Mouse (Mus musculus): ENCODE measurements at regions not wholly inside any gene's neighbourhood (a gene's known extent, or its start where the extent isn't known, plus 50 kb on each side); places are given as distances from the start of the nearest gene placed in this dataset.
A peak's percentile ranks its signal among the peaks of the same experiment; 100 is the strongest.

DNA sequence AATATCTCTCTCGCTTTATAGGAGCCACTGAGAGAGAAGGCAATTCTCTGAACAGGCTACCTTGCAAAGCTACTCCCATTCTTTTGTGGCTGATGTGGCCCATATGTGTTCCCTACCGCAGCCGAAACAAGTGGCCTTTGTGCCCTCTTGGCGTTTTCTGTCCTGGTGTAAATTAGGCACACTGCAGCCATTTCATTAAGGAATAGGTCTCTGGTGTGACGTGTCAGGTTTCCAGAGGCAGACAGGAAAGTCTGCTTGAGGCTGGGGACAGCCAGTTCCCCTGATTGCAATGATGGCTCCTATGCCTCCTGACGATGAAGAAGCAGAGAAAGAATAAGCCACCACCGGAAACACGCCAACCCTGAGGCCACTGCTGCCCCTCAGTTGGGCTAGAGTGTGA lies 59.3 kb upstream of the Bcor start:
- no peak overlapping the region for H3K9ac ChIP-seq (ENCODE audit: low read length)
- ATAC-seq (ENCODE audit: low read depth): no peak
- no peak overlapping the region for H3K4me2 ChIP-seq (ENCODE audit: low read depth, low read length)
- H3K27me3 ChIP-seq (ENCODE audit: control insufficient read depth, insufficient read depth, low read depth, low read length): no peaks in the 10 kb centered on the region
- 63% methylated on average over 8 of the region's 8 CpGs for WGBS
- H3K4me3 ChIP-seq (ENCODE audit: low read length): no peak overlapping the region
- H3K27ac ChIP-seq (ENCODE audit: low read length): no peak overlapping the region
- H3K4me1 ChIP-seq (replicated peaks; ENCODE audit: control insufficient read depth, insufficient read depth, low read length): no peaks in the 10 kb centered on the region
- H3K36me3 ChIP-seq (ENCODE audit: control insufficient read depth, insufficient read depth, low read length): no peaks in the 10 kb centered on the region
- H3K9me3 ChIP-seq (ENCODE audit: control insufficient read depth, low read length): no peaks in the 10 kb centered on the region

DNA sequence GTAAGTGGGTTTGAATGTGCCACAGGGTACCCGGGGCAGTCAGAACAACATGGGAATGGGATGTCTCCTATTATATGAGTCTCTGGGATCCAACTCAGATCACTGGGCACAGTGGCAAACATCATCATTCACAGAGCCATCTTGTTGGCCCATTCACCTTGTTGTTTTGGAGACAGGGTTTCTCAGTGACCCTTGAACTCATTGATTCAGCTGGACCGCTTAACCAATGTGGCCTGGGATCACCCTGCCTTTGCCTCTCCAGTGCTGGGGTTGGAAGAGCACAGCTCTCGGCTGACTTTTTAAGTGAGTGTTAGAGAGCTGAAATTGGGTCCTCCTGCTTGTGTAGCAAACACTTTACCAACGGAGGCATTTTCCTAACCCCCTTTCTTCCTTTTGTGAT lies 64.2 kb upstream of the Bcor start:
- no peak for ATAC-seq (ENCODE audit: low read depth)
- H3K27me3 ChIP-seq (ENCODE audit: control insufficient read depth, insufficient read depth, low read depth, low read length): no peaks in the 10 kb centered on the region
- no peak overlapping the region for H3K27ac ChIP-seq (ENCODE audit: low read length)
- WGBS: 67% methylated on average over 4 of the region's 4 CpGs
- H3K9me3 ChIP-seq (ENCODE audit: control insufficient read depth, low read length): no peaks in the 10 kb centered on the region
- no peak overlapping the region for H3K9ac ChIP-seq (ENCODE audit: low read length)
- H3K4me2 ChIP-seq (ENCODE audit: low read depth, low read length): no peak overlapping the region
- H3K36me3 ChIP-seq (ENCODE audit: control insufficient read depth, insufficient read depth, low read length): no peaks in the 10 kb centered on the region
- no peak overlapping the region for H3K4me3 ChIP-seq (ENCODE audit: low read length)
- H3K4me1 ChIP-seq (replicated peaks; ENCODE audit: control insufficient read depth, insufficient read depth, low read length): peaks cover 4% of the 10 kb centered on the region; the same call in 1 of the 2 replicates

DNA sequence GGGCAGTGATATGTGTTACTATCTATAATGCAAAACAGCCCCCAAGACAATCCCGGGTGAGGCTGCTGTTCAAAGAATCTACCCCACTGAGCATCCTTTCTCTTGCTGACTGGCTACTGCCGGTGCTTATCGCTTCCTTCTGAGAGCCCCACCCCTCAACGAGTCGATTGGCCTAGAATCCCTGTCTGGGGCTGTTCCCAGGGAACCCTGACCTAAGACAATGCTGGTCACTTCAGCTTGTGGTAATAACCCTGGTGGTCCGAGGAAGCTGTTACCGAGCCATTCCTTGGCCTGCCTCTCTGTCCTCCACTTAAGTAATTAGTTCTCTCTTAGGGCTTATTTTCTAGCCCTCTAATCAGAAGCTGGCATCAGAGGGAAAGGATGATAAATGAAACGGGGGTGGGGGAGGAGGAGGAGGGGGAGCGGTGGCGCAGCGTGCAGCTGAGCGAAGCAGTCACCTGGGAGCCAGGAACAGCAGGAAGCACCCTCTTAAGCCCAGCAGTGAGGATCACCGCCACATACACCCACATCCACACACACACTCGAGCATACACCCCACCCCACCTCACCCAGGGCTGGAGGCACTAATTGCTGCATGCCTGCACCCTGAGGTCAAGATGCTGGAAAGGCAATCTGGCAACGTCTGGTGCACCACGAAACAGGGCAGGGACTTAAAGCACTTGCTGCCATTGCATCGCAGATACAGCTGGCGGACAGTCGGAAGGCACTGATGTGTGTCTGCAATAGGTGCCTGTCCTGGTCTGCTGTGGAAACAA lies 65.1 kb upstream of the Bcor start:
- 13% methylated on average over 19 of the region's 19 CpGs for WGBS
- no peak overlapping the region for H3K4me3 ChIP-seq (ENCODE audit: low read length)
- no peak overlapping the region for H3K9ac ChIP-seq (ENCODE audit: low read length)
- H3K4me1 ChIP-seq (replicated peaks; ENCODE audit: control insufficient read depth, insufficient read depth, low read length): peaks cover 4% of the 10 kb centered on the region; the same call in 1 of the 2 replicates
- no peak overlapping the region for H3K27ac ChIP-seq (ENCODE audit: low read length)
- H3K27me3 ChIP-seq (ENCODE audit: control insufficient read depth, insufficient read depth, low read depth, low read length): no peaks in the 10 kb centered on the region
- H3K9me3 ChIP-seq (ENCODE audit: control insufficient read depth, low read length): no peaks in the 10 kb centered on the region
- no peak for ATAC-seq (ENCODE audit: low read depth)
- H3K4me2 ChIP-seq (ENCODE audit: low read depth, low read length): peak overlapping the region; percentile 29
- H3K36me3 ChIP-seq (ENCODE audit: control insufficient read depth, insufficient read depth, low read length): no peaks in the 10 kb centered on the region

DNA sequence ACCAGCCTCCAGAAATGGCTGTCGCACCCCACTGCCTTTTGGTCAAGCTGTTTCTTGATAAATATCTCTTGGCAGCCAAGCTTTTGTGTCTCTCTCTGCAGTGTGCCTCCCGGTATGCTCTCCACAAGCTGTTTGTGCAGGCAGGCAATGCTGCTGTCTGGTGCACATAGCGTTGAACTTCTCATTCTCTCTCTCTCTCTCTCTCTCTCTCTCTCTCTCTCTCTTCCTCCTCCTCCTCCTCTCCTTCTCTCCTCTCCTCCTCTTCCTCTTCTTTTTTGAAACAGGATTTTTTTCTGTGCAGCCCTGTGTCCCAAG lies 65.7 kb upstream of the Bcor start:
- Histone ChIP-seq H3K4me2 (ENCODE audit: low read depth, low read length) (peak overlapping the region; percentile 29; the same call in 1 of the 2 replicates), H3K4me1 (replicated peaks; ENCODE audit: control insufficient read depth, insufficient read depth, low read length) (peaks cover 4% of the 10 kb centered on the region; the same call in 1 of the 2 replicates), H3K4me3 (ENCODE audit: low read length) (no peak overlapping the region), H3K36me3 (ENCODE audit: control insufficient read depth, insufficient read depth, low read length) (no peaks in the 10 kb centered on the region), H3K27ac (ENCODE audit: low read length) (no peak overlapping the region), H3K27me3 (ENCODE audit: control insufficient read depth, insufficient read depth, low read depth, low read length) (no peaks in the 10 kb centered on the region), H3K9ac (ENCODE audit: low read length) (no peak overlapping the region), H3K9me3 (ENCODE audit: control insufficient read depth, low read length) (no peaks in the 10 kb centered on the region)
- 29% methylated on average over 3 of the region's 3 CpGs for WGBS
- ATAC-seq (ENCODE audit: low read depth): no peak

DNA sequence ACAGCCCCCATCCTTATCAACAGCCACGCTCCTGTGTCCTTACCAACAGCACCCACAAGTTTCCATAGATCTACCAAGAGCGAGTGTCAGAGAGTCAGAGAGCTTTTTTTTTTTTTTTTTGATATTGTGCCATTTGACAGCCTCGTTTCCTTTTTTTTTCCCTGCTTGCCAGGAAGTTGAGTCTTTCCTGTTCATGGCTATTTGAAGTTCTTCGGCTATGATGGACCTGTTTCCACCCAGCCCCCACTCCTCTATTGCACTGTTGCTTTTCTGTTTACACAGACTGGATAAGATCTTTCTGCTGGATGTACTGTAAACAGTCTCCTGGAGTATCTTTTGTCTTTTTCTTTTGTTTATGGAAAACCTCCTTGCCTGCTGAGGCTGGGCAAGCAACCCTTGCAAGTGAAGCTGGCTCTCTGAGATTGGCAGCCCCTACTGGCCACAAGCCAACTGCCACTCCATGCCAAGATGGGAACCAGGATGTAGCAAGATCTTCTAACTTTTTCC lies 80.4 kb upstream of the Bcor start:
- no peaks in the 10 kb centered on the region for H3K36me3 ChIP-seq (ENCODE audit: control insufficient read depth, insufficient read depth, low read length)
- no peaks in the 10 kb centered on the region for H3K9me3 ChIP-seq (ENCODE audit: control insufficient read depth, low read length)
- H3K27me3 ChIP-seq (ENCODE audit: control insufficient read depth, insufficient read depth, low read depth, low read length): no peaks in the 10 kb centered on the region
- ATAC-seq (ENCODE audit: low read depth): peak; percentile 64
- peaks cover 3% of the 10 kb centered on the region; the same call in 1 of the 2 replicates for H3K4me1 ChIP-seq (replicated peaks; ENCODE audit: control insufficient read depth, insufficient read depth, low read length)
- H3K4me3 ChIP-seq (ENCODE audit: low read length): no peak overlapping the region
- 35% methylated on average over 4 of the region's 4 CpGs for WGBS
- no peak overlapping the region for H3K9ac ChIP-seq (ENCODE audit: low read length)
- no peak overlapping the region for H3K27ac ChIP-seq (ENCODE audit: low read length)
- no peak overlapping the region for H3K4me2 ChIP-seq (ENCODE audit: low read depth, low read length)

DNA sequence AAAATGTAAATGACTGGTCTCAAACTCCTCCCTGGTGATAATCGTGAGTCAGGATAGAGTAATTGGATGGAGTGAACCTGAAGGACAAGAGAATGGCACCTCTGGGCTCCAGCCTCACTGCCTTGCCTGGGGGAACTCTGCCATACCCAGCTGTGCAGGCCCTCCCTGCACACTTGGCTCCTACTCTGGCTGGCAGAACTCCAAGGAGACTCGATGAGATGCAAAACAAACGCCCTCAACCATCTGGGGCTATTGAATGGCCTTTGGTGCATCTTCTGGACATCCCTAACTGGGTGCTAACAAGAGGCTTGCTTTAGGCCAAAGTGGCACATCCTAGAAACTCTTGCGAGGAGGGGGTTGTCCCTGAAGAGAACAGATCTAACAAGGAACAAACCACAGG lies 81.6 kb upstream of the Bcor start:
- Histone ChIP-seq H3K4me3 (ENCODE audit: low read length) (no peak overlapping the region), H3K36me3 (ENCODE audit: control insufficient read depth, insufficient read depth, low read length) (no peaks in the 10 kb centered on the region), H3K4me1 (replicated peaks; ENCODE audit: control insufficient read depth, insufficient read depth, low read length) (peaks cover 3% of the 10 kb centered on the region; the same call in 1 of the 2 replicates), H3K4me2 (ENCODE audit: low read depth, low read length) (no peak overlapping the region), H3K9me3 (ENCODE audit: control insufficient read depth, low read length) (no peaks in the 10 kb centered on the region), H3K27ac (ENCODE audit: low read length) (no peak overlapping the region), H3K27me3 (ENCODE audit: control insufficient read depth, insufficient read depth, low read depth, low read length) (no peaks in the 10 kb centered on the region), H3K9ac (ENCODE audit: low read length) (no peak overlapping the region)
- WGBS: 34% methylated on average over 4 of the region's 4 CpGs
- no peak for ATAC-seq (ENCODE audit: low read depth)

DNA sequence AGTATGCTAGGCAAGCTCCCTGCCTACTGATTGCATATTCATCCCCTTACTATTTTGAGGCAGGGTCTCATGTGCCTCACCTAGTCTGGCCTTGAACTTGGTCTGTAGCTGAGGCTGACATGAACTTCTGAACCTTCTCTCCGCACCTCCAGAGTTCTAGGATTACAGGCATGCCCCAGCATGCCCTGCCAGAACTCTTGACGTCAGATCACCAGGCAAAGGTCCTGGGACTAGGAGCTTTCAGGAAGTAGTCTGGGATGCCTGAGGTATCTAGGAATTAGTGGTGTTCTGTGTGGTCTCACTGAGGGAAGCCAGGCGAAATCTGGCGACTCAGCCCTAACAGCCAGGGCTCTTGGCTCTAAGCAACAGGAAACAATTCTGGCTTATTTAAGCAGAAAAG lies 88.9 kb upstream of the Bcor start:
- 57% methylated on average over 4 of the region's 4 CpGs for whole genome bisulfite sequencing
- H3K27ac ChIP-seq (ENCODE audit: low read length): no peak overlapping the region
- H3K4me2 ChIP-seq (ENCODE audit: low read depth, low read length): no peak overlapping the region
- no peaks in the 10 kb centered on the region for H3K27me3 ChIP-seq (ENCODE audit: control insufficient read depth, insufficient read depth, low read depth, low read length)
- ATAC-seq (ENCODE audit: low read depth): no peak
- H3K9ac ChIP-seq (ENCODE audit: low read length): no peak overlapping the region
- H3K9me3 ChIP-seq (ENCODE audit: control insufficient read depth, low read length): no peaks in the 10 kb centered on the region
- no peaks in the 10 kb centered on the region for H3K36me3 ChIP-seq (ENCODE audit: control insufficient read depth, insufficient read depth, low read length)
- no peak overlapping the region for H3K4me3 ChIP-seq (ENCODE audit: low read length)
- no peaks in the 10 kb centered on the region; the same call in 1 of the 2 replicates for H3K4me1 ChIP-seq (replicated peaks; ENCODE audit: control insufficient read depth, insufficient read depth, low read length)

DNA sequence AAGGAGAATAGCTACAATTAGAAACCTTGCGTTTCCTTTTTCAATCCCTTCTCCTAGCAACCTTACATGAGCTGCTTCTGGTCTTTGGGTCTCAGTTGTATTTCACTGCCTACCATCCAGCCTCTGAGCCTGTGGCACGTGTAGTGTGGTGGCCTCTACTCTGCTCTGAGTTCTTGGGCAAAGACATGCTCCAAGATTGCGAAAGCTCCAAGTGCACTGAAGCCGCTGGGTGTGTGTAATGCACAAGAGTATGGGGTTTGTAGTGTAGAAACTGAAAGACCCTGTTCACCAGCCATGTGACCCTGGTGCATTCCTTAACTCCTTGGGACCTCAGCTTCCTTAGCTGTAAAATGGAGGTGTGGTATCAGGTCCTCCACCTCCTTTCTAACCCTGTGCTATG lies 89.8 kb upstream of the Bcor start:
- H3K4me1 ChIP-seq (replicated peaks; ENCODE audit: control insufficient read depth, insufficient read depth, low read length): no peaks in the 10 kb centered on the region; the same call in 1 of the 2 replicates
- WGBS: 80% methylated on average over 4 of the region's 4 CpGs

DNA sequence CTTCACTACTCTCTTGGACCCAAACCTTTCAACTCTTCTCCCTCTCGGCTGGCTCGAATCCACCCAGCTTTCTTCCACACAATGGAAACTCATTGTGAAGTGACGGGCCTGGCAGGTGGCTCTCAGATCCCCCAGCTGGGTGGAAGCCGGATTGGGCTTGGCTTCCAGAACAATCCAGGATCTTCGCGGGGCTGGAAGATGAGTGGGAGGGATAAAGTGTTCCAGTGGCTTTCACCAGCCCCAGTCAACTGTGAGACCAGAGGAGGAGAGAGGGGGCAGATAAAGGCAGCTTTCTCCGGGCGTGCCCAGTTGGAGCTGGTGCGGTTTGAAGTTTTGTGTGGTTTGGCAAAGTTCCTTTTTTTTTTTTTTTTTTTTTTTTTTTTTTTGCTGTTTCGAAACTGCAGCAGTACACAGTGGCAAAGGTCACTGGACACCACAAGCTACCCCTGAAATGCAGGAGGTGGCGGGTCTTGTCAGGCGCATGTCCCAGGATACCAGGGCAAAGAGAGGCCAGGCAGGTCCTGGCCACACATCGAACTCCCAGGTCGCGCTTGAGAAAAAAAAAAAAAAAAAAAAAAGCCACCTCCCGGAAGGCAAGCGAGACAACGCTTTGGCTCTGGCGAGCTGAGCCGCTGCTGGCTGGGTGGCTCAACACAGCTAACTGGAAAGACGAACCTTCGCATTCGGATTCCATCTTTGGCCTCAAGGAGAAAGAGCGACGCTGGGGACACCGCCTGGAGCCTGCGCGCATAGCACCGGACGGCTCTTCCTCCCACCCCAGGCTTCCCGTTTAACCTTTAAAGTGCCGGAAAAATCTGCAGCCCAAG lies 91.9 kb upstream of the Bcor start:
- no peaks in the 10 kb centered on the region for H3K36me3 ChIP-seq (ENCODE audit: control insufficient read depth, insufficient read depth, low read length)
- no peaks in the 10 kb centered on the region; the same call in 1 of the 2 replicates for H3K4me1 ChIP-seq (replicated peaks; ENCODE audit: control insufficient read depth, insufficient read depth, low read length)
- H3K27ac ChIP-seq (ENCODE audit: low read length): peak overlapping the region; percentile 33
- 16% methylated on average over 32 of the region's 32 CpGs for WGBS
- H3K9ac ChIP-seq (ENCODE audit: low read length): peak overlapping the region; percentile 64
- no peaks in the 10 kb centered on the region; the same call in 1 of the 2 replicates for H3K9me3 ChIP-seq (ENCODE audit: control insufficient read depth, low read length)
- H3K4me2 ChIP-seq (ENCODE audit: low read depth, low read length): peak overlapping the region; percentile 63
- peak; percentile 87 for ATAC-seq (ENCODE audit: low read depth)
- H3K27me3 ChIP-seq (ENCODE audit: control insufficient read depth, insufficient read depth, low read depth, low read length): no peaks in the 10 kb centered on the region
- H3K4me3 ChIP-seq (ENCODE audit: low read length): peak overlapping the region; percentile 46

More for the DNA sequence above, 89.8 kb upstream of the Bcor start:
- ATAC-seq (ENCODE audit: low read depth): no peak
- Histone ChIP-seq H3K4me3 (ENCODE audit: low read length) (no peak overlapping the region), H3K27ac (ENCODE audit: low read length) (no peak overlapping the region), H3K9me3 (ENCODE audit: control insufficient read depth, low read length) (no peaks in the 10 kb centered on the region), H3K36me3 (ENCODE audit: control insufficient read depth, insufficient read depth, low read length) (no peaks in the 10 kb centered on the region), H3K4me2 (ENCODE audit: low read depth, low read length) (no peak overlapping the region), H3K27me3 (ENCODE audit: control insufficient read depth, insufficient read depth, low read depth, low read length) (no peaks in the 10 kb centered on the region), H3K9ac (ENCODE audit: low read length) (no peak overlapping the region)

All from lung, embryonic 16.5 days (tissue).